Mouse (Mus musculus) brown adipose tissue, adult 24 weeks (tissue): Measurements from ENCODE around the gene Olfr403. TPM values are rescaled to one million over a fixed set of nuclear protein-coding genes. Genes with fewer than 3 reads are reported as not detected.
"Not testable (repeated sequence)": the region's sequence is repeated elsewhere in the genome, so short reads cannot be mapped to it uniquely, and the experiment has no call there.

Source experiments
- H3K27ac ChIP-seq: fragments of 200-500 bp; replicated peaks from 2 replicates; pipeline ENCODE4 v1.5.1; 2012; ENCODE audit warnings: low read depth, mild to moderate bottlenecking, low read length
- H3K4me1 ChIP-seq: fragments of 200-500 bp; 2 replicates; pipeline ENCODE4 v1.6.1; 2012; ENCODE audit warnings: low read length, mixed read lengths; ENCODE audit not compliant: control insufficient read depth, insufficient read depth, insufficient read length
- H3K4me3 ChIP-seq: fragments of 200-500 bp; 2 replicates; pipeline ENCODE4 v1.5.1; 2012; ENCODE audit warnings: low read depth, mild to moderate bottlenecking, low read length, moderate library complexity; ENCODE audit not compliant: insufficient read depth
- polyA plus RNA-seq: library from polyadenylated mRNA; stranded (reverse); fragments of >200 nt; gene quantifications from 2 replicates; pipeline ENCODE4 v1.2.4, GENCODE M21; 2012; ENCODE audit not compliant: missing spikeins, insufficient read depth, insufficient read length

Gene Olfr403
- not detected in 2 replicates for polyA plus RNA-seq

DNA sequence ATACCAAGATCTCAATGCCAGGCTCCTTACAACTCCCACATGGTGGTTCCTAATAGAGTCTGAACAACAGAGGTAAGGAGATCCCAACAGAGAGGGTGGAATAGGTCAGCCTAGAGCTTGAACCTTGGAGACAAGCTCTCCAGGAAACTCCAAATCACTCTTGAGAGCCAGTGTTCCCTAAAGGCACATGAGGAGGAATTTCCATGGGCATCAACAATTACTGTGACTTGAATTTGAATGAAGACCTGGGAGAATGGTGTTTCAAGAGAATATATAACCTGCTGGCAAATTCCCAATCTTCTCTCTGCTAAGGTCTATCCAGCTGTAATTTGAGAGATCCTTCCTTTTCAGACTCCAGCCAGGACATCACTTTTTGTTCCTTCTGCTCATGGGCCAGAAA lies at the start of gene Olfr403:
TSS of gene Olfr403 (plus strand) at position 301 of the 400 bp plus-strand sequence.
- Histone ChIP-seq H3K27ac (no peak within 1 kb of the TSS), H3K4me3 (no peak within 1 kb of the TSS), H3K4me1 (no peaks in the 10 kb centered on the region)

DNA sequence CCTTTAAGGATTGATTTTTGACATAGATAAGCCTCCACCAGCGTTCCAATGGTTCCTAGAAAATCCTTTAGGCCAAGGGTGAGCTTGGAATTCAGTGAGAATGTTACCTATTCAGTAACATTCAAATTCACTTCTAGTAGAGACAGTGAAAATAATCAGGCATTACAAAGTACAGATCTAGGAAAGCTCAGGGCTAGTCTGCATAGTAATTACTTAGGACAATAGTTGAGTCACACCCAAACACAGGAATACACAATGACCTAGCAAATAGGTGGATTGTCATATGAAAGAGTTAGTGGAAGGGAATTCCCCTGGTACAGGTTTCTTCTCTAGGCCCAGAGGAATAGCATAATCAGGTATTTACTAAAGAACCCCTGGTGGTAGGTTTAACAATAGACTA lies 46.0 kb upstream of the Olfr403 start:
- not testable (repeated sequence) for H3K27ac ChIP-seq, H3K4me1 ChIP-seq, H3K4me3 ChIP-seq

DNA sequence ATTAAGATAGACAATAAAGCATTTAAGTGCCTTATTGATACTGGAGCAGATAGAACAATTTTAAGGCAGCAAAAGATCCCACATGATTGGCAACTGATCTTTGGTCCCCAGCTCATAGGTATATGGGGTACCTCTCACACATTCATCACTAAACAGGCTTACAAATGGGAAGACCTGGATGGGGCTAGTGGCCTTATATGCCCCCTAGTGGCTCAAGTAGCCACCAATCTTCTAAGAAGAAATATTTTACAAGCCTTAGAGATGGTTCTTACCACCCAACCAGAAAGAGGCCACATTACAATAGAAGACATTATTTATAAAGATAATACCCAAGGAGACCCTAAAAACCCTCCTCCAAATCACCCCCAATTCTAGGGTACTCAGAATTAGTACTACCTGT lies 40.2 kb upstream of the Olfr403 start:
- Histone ChIP-seq H3K4me3 (no peak overlapping the region), H3K4me1 (no peaks in the 10 kb centered on the region), H3K27ac (no peak overlapping the region)

DNA sequence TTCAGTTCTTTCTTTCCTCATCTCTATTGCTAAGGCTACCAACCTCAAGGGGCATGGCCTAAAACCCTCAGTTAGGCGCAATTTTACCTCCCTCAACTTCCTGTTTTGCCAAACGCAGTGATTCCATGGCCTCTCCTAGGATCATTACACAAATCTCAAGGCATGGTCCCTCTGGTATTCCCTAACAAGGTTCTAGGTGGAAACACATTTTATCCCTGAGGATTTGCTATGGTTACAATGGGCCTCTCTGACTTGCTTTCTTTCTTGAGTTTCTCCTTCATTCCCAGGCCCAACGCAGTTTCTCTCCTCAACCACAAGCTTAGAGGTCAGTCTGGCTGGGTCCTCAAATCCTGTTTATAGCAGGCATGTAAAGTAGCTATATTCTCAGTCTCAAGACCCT lies 32.8 kb upstream of the Olfr403 start, which contains the start of gene Olfr402:
TSS of gene Olfr402 (plus strand) at position 301 of the 400 bp plus-strand sequence.
- H3K4me1 ChIP-seq: no peaks in the 10 kb centered on the region
- no peak within 1 kb of the TSS for H3K27ac ChIP-seq
- no peak within 1 kb of the TSS for H3K4me3 ChIP-seq

DNA sequence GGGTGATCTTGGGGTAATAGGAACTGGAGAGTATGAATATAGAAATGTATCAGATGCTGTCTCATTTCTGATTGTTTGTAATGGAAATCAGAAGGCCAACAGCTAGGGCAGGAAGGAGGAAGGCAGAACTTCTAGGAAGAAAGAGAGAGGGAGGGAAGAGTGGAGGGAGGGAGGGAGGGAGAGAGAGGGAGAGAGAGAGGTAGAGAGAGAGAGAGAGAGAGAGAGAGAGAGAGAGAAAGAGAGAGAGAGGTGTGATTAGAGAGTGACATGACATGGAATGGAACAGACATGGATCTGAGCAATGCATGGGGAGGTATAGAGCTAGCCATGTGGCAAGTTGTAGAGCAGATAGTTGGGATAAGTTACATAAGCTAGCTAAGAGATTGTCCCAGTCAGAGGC lies 17.3 kb upstream of the Olfr403 start:
- Histone ChIP-seq H3K27ac (no peak overlapping the region), H3K4me3 (no peak overlapping the region), H3K4me1 (no peaks in the 10 kb centered on the region)

DNA sequence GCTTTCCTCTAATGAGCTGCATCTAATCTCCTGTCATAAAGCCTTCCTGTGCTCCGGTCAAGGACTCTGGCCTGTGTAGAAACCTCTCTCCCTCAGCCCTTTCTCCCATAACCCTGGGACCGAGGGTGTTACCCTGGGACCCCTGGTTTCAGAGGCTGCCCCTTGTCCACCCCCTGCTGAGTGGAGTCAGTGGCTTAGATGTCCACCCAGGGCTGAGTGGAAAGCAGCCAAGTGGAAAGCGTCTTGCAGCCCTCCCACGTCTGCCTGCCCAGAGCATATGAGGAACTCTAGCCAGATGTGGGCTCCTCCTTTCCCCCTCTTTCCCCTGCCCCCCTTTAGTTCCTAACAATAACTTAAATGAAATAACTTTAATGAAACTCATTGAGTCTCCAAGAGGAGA lies 2.9 kb upstream of the Olfr403 start:
- Histone ChIP-seq H3K4me3 (no peak overlapping the region), H3K4me1 (no peaks in the 10 kb centered on the region), H3K27ac (no peak overlapping the region)

DNA sequence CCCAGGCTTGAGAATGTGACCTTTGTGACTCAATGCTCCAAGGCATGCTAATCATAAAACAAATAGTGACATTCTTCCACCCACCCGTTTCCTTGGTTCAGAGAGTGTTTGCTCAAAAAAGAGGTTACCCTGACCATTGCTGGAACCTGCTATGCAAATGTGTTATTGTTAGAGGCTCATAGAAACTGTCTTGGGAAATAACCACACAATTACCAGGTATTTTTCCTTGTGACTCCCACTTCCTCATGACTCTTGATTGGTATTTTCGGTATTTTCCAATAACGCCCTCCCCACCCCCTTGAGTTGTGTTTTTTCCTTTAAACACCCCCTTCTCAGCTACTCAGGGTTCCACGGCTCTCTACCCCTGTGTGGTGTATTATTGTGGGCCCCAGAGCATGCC lies 2.3 kb upstream of the Olfr403 start:
- Histone ChIP-seq H3K27ac (no peak overlapping the region), H3K4me1 (no peaks in the 10 kb centered on the region), H3K4me3 (no peak overlapping the region)

DNA sequence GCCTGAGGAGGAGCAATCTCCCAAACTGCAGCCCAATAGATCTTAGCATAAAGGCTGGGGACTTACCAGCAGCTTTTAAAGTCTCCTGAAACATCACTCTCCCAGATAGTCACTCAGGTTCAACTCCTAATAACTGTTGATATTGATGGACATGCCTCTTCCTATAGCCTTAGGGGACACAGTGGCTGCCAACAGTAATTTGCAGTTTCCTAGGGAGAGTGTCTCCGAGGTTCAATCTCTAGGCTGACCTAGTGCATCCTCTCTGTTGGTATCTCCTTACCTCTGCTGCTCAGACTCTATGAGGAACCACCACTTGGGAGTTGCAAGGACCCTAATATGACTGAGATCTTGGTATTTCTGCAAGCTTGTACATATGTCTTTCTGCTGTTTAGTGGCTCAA lies 25.2 kb downstream of the Olfr403 start, which contains the start of gene Olfr43:
TSS of gene Olfr43 (minus strand) at position 101 of the 400 bp plus-strand sequence.
- no peaks in the 10 kb centered on the region for H3K4me1 ChIP-seq
- no peak within 1 kb of the TSS for H3K27ac ChIP-seq
- no peak within 1 kb of the TSS for H3K4me3 ChIP-seq

DNA sequence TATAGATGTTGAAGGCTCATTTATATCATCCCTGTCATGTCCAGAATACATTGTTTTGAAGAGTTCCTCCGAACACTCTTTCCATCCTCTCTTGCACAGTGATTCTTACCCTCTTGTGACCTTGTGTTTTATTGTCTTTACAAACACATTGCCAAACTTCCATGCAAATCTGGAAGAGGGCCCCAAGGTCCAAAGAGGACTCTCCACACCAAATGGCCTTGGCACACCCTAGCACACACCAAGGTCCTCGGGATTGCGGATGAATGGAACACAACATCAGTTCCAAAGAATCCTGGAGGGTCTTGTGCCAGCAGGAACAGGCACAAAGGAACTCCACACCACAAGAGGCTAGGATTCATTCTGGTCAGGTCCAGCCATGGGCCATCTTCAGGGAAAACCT lies 55.2 kb downstream of the Olfr403 start:
- Histone ChIP-seq H3K4me1 (no peaks in the 10 kb centered on the region), H3K4me3 (no peak overlapping the region), H3K27ac (no peak overlapping the region)

Other genes with a start within 250 kb of the Olfr403 start
- gene Olfr23, start 249.6 kb upstream of the Olfr403 start, polyA plus RNA-seq: not detected in 2 replicates
- gene Olfr397, start 225.4 kb upstream of the Olfr403 start, polyA plus RNA-seq: not detected in 2 replicates
- gene Olfr398, start 195.8 kb upstream of the Olfr403 start, polyA plus RNA-seq: not detected in 2 replicates
- gene Olfr139, start 129.7 kb upstream of the Olfr403 start, polyA plus RNA-seq: not detected in 2 replicates
- not detected in 2 replicates for gene Olfr399, start 129.6 kb upstream of the Olfr403 start, polyA plus RNA-seq
- not detected in 2 replicates for gene Zfp616, start 116.3 kb upstream of the Olfr403 start, polyA plus RNA-seq
- not detected in 2 replicates for gene Olfr401, start 72.5 kb upstream of the Olfr403 start, polyA plus RNA-seq
- not detected in 2 replicates for gene Olfr402, start 32.7 kb upstream of the Olfr403 start, polyA plus RNA-seq
- not detected in 2 replicates for gene Olfr43, start 25.1 kb downstream of the Olfr403 start, polyA plus RNA-seq
- not detected in 2 replicates for gene Olfr406, start 73.6 kb downstream of the Olfr403 start, polyA plus RNA-seq
- not detected in 2 replicates for gene Olfr59, start 97.5 kb downstream of the Olfr403 start, polyA plus RNA-seq
- gene Olfr410, start 151.8 kb downstream of the Olfr403 start, polyA plus RNA-seq: not detected in 2 replicates
- not detected in 2 replicates for gene Olfr411, start 166.4 kb downstream of the Olfr403 start, polyA plus RNA-seq
- gene Olfr412, start 175.8 kb downstream of the Olfr403 start, polyA plus RNA-seq: not detected in 2 replicates